Mouse (Mus musculus): ENCODE results near the gene Dbn1. TPM values are rescaled to one million over a fixed set of nuclear protein-coding genes. Genes with fewer than 3 reads are reported as not detected.

Dbn1 gene
- polyA plus RNA-seq (2017; shearing (Covaris generic)): not detected

GRCm38 (mm10) chr13:55487578-55488498, at the start of gene Dbn1:
Gene Dbn1, minus strand, starts transcription at chr13:55488111.

GRCm38 (mm10) chr13:55536194-55537175, 48.6 kb upstream of the Dbn1 start, which contains the start of gene Ddx41:
Gene Ddx41, minus strand, starts transcription at chr13:55536658.

GRCm38 (mm10) chr13:55529198-55529915, 41.4 kb upstream of the Dbn1 start, which contains the start of gene Dok3:
Gene Dok3, minus strand, starts transcription at chr13:55529296.

GRCm38 (mm10) chr13:55513111-55513748, 25.3 kb upstream of the Dbn1 start, which contains the start of gene Pdlim7:
Gene Pdlim7, minus strand, starts transcription at chr13:55513676.

GRCm38 (mm10) chr13:55464027-55464884, 23.7 kb downstream of the Dbn1 start, which contains the start of gene Prr7:
Gene Prr7, plus strand, starts transcription at chr13:55464267.

GRCm38 (mm10) chr13:55444937-55445315, 43.0 kb downstream of the Dbn1 start, which contains the start of gene Grk6:
Gene Grk6, plus strand, starts transcription at chr13:55445072.

GRCm38 (mm10) chr13:55426613-55427012, 61.3 kb downstream of the Dbn1 start, which contains the start of gene F12:
Gene F12, minus strand, starts transcription at chr13:55426793.

Other genes with a start within 250 kb of the Dbn1 start
- gene Prelid1, start 167.6 kb downstream of the Dbn1 start, polyA plus RNA-seq (2017; shearing (Covaris generic)): 449 TPM
- gene Rab24, start 166.2 kb downstream of the Dbn1 start, polyA plus RNA-seq (2017; shearing (Covaris generic)): 17.2 TPM
- 5.0 TPM for gene Mxd3, start 158.3 kb downstream of the Dbn1 start, polyA plus RNA-seq (2017; shearing (Covaris generic))
- 166 TPM for gene Lman2, start 125.3 kb downstream of the Dbn1 start, polyA plus RNA-seq (2017; shearing (Covaris generic))
- 174 TPM for gene Rgs14, start 118.4 kb downstream of the Dbn1 start, polyA plus RNA-seq (2017; shearing (Covaris generic))
- gene Slc34a1, start 89.9 kb downstream of the Dbn1 start, polyA plus RNA-seq (2017; shearing (Covaris generic)): not detected
- not detected for gene Pfn3, start 72.9 kb downstream of the Dbn1 start, polyA plus RNA-seq (2017; shearing (Covaris generic))
- not detected for gene F12, start 61.3 kb downstream of the Dbn1 start, polyA plus RNA-seq (2017; shearing (Covaris generic))
- gene Grk6, start 43.0 kb downstream of the Dbn1 start, polyA plus RNA-seq (2017; shearing (Covaris generic)): 17.4 TPM
- gene Prr7, start 23.8 kb downstream of the Dbn1 start, polyA plus RNA-seq (2017; shearing (Covaris generic)): not detected
- gene Pdlim7, start 25.6 kb upstream of the Dbn1 start, polyA plus RNA-seq (2017; shearing (Covaris generic)): 13.1 TPM
- 2.8 TPM for gene Dok3, start 41.2 kb upstream of the Dbn1 start, polyA plus RNA-seq (2017; shearing (Covaris generic))
- 88.4 TPM for gene Ddx41, start 48.5 kb upstream of the Dbn1 start, polyA plus RNA-seq (2017; shearing (Covaris generic))
- gene Fam193b, start 83.0 kb upstream of the Dbn1 start, polyA plus RNA-seq (2017; shearing (Covaris generic)): 25.6 TPM
- gene Tmed9, start 85.6 kb upstream of the Dbn1 start, polyA plus RNA-seq (2017; shearing (Covaris generic)): 294 TPM
- gene B4galt7, start 111.8 kb upstream of the Dbn1 start, polyA plus RNA-seq (2017; shearing (Covaris generic)): 46.0 TPM
- 41.7 TPM for gene Caml, start 134.9 kb upstream of the Dbn1 start, polyA plus RNA-seq (2017; shearing (Covaris generic))
- gene Ddx46, start 146.9 kb upstream of the Dbn1 start, polyA plus RNA-seq (2017; shearing (Covaris generic)): 79.8 TPM
- 8.8 TPM for gene B230219D22Rik, start 205.0 kb upstream of the Dbn1 start, polyA plus RNA-seq (2017; shearing (Covaris generic))
- 65.4 TPM for gene Txndc15, start 226.5 kb upstream of the Dbn1 start, polyA plus RNA-seq (2017; shearing (Covaris generic))
- 11.8 TPM for gene Pcbd2, start 239.3 kb upstream of the Dbn1 start, polyA plus RNA-seq (2017; shearing (Covaris generic))